Mouse (Mus musculus) ES-Bruce4 (cell line): ENCODE measurements at regions not wholly inside any gene's neighbourhood (a gene's known extent, or its start where the extent isn't known, plus 50 kb on each side); places are given as distances from the start of the nearest gene placed in this dataset.

Experiments
- CTCF ChIP-seq: IDR thresholded peaks from one replicate; pipeline ENCODE4 v1.8.1; 2011; ENCODE audit warnings: low read depth, low read length
- POLR2A ChIP-seq: IDR thresholded peaks from one replicate; pipeline ENCODE4 v1.8.1; 2011; ENCODE audit warnings: low read length; ENCODE audit not compliant: insufficient read depth

DNA sequence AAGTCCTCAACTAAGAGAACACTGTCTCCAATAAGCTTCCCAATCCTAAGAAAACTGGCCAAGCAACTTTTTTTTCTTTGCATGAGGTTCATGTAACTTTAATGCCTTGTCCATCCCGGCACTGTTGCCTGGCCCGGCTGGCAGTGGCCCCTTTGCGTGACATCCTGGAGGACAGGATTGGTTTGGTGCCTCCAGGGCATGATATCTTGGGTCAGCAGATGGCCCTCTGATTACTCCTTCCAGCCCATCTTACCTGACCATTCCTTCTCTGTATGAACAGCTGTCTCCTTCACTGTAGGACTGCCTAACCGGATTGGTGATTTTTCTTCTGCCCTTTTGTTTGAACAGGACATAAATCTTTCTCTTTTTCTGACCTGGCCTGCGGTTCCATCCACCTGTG is 254.4 kb downstream of the Vps13c start:
- TF ChIP-seq CTCF = no peak
- TF ChIP-seq POLR2A = no peak
